Mouse (Mus musculus): ENCODE measurements at regions not wholly inside any gene's neighbourhood (a gene's known extent, or its start where the extent isn't known, plus 50 kb on each side); places are given as distances from the start of the nearest gene placed in this dataset.

DNA sequence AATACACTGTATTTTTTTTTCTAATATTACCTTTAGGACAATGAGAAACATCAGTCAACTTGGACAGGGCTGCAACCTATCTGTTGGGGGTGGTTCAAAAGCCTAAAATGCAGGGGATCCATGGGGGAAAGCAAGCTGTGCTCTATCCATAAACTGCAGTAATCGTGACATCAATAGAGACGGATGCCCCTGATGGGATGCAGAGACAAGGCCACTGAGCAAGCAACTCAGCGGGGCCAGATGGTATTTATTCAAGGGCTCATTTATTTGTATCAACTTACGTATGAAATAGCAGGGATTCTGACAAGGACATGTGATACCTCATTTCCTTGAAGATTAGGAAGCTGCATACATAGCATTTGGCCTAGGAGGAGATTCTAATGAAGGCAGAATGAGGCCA is 673.5 kb upstream of the A1bg start:
- no peak for DNase-seq (ENCODE audit: low spot score)

DNA sequence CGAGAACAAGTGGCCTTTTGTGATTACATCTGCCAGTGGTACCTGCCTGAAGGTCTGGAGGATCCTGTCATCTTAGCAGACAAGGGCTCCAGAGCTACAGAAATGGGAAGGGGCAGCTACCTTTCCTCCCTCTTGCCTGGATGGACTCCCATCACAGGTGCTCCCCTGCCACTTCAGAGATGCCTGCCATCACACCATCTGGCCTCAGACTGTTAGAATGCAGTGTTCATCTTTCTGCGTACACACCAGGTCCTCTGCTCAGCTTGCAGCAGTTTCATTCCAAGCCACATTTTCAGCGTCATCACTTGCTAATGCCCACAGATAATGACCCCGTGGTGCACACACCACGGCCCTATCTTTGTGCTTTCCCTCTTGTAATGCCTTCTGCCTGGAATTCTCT is 666.1 kb upstream of the A1bg start:
- DNase-seq (ENCODE audit: low spot score) = no peak

DNA sequence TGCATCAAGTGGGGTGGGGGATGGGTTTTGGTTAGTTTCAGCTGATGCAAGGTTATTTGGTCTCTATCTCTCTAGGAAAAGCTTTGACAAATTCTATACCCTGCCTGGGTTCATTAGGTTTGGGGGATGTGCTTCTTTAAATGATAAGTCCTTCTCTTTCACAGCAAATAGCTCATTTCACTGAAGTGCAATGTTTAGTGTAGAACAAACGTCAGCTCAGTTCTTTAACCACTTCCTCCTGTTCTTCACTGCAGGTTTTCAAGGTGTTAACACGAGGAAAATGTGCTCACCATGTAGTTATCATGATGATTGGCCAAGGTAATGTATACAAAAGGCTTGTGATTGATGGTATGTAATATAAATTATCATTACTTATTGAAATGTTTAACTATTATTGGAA is 659.5 kb upstream of the A1bg start:
- no peak for DNase-seq (ENCODE audit: low spot score)

DNA sequence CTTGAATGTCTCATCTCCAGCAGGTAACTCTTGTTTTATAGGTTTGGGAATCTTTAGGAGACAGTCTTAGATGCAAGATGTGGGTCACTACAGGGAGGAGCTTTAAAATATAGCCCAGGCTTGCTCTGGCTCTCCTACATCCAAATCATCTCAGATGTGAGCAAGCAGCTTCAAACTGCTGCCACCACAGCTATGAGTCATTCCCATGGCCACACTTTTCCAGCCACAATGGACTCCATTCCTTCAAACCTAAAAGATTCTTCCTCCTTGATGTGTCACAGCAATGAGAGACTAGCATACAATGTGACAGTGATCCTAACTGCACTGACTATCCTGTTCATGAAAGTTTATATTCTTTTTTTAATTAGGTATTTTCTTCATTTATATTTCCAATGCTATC is 640.5 kb upstream of the A1bg start:
- DNase-seq (ENCODE audit: low spot score) = no peak

DNA sequence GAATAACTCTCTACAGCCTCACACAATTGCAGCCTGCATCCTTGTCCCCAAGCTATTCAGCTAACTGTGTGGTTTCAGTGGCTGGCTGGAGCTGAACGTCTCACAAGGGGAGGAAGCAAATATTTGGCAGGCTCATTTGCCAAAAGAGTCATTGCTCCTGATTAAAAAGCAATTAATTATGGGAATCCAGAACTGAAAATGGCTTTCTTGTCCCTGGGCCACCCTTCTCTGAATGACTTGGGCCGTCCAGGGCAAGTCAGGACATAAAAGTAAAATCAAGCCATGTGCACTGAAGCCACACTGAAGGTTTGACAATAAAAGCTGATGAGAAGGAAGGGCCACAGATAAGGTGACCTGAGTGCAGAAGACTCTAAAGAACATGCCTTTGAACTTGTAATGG is 639.4 kb upstream of the A1bg start:
- DNase-seq (ENCODE audit: low spot score) = no peak

GRCm38 (mm10) chr15:61553908-61554307 is 631.1 kb upstream of the A1bg start:
- DNase-seq (ENCODE audit: low spot score) = no peak

DNA sequence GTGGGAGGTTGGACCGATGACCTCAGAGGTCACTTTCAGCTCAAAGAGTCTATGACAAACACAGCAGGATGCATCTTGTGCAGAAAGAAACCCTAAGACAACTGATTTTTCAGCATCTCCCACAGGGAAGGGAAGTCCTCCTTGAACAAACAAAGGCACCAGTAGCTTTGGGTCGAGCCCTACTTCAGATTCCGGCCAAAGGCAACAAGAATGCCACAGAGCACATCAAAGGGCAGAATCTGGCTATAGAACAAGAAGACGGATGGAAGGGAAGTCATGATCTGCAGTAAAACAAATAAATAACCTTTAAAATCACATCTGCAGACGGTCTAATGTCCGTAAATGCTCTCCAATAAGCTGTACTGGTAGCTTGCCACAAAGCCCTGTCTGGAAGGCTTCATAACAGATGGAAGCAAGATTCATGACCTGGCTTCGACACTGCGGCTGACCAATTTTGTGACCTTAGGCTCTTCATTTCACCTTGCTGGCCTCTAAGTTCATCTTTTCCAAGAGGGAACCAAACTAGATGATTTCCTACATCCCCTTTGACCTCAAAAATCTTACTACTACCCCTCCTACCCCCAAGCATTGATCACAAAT is 630.4 kb upstream of the A1bg start:
- no peak for DNase-seq (ENCODE audit: low spot score)

GRCm38 (mm10) chr15:61551206-61551605 is 628.4 kb upstream of the A1bg start:
- no peak for DNase-seq (ENCODE audit: low spot score)

- DNase-seq (ENCODE audit: low spot score) = no peak
These were observed 625.6 kb upstream of the A1bg start for GRCm38 (mm10) chr15:61548400-61548799.

GRCm38 (mm10) chr15:61546608-61547007 is 623.8 kb upstream of the A1bg start:
- no peak for DNase-seq (ENCODE audit: low spot score)

DNA sequence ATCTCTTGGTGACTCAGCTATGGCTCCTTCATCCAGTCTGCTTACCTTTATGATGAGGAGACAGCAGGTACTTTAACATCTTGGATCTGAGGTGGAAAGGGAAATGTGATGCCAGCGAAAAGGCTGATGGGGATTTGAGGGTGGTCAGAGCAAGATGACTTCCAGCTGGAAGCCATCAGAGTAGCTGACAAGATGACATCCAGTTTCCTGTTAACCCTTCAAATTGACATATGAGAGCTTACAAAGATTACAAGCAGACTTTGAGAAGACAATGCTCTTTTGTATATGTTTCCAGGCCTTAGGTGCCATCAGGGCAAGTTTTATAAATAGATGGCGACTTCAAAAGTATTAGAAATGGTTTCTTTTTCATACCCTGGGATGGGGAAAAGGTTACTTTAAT is 621.3 kb upstream of the A1bg start:
- DNase-seq (ENCODE audit: low spot score) = no peak

DNA sequence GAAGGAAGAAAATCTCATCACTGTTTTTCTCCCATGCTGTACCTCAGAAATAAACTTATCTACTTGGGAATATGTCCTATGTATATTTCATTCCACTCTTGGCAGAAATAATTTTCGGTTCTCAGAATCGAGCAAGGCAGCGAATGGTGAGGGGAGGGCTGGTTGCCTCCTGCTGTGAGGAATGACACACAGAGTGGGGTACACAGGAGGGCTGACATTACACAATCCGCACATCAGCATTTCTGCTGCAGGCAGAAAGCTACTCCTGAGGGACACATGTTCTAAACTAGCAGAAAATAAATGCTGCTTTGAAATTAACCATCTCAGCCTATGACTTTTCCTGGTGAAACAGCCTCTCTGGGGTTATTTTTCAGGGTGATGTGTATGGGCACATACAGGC is 618.8 kb upstream of the A1bg start:
- no peak for DNase-seq (ENCODE audit: low spot score)

DNA sequence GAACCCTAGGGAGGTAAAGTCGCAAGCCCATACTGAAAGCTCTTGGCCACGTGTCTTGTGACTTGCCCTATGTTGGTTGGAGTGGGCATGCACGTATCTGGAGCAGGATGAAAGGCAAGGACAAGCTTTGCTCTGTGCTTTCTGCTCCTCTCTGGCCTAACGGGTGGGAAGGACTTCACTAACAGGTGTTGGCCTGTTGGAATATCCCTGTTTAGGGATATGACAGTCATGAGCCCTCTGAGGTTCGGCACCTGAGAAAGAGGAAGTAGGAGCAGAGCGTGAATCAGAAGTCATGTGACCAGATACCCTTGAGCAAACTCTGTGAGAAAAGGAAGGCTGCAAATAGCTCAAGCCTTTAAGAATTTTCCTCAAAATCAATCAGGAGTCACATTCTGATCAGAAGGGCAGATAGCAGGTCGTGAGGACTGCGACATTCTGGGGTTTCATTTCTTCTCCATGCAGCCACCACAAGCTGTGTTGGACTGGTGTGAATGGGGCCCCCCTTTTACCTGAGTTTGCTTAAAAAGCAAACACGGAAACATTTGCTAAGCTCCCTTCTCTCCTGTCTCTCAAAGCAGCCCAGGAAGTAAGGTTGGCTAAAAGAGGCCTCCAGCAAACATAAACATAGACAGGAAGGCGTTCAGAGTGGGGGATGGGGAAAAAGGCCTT is 618.1 kb upstream of the A1bg start:
- peak; percentile 40 for DNase-seq (ENCODE audit: low spot score)

DNA sequence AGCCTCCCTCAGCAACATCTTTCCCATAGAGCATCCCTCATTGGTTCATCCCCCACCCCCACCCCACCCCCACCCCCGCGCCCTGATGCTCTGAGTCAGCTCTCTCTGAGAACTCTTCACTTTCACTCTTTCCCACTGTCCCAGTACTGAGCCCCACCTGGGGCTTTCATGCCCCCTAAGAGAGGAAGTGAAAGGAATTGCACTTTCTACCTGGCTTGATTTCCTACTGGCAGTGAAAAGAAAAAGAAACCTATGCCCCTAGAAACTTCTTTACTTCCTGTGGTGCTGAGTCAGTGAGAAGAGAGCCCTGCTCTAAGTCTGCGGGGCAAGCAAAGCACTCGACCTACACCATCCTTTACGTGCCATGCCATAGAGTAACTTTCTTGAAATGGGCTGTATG is 616.1 kb upstream of the A1bg start:
- DNase-seq (ENCODE audit: low spot score) = no peak

GRCm38 (mm10) chr15:61538169-61538755 is 615.5 kb upstream of the A1bg start:
- no peak for DNase-seq (ENCODE audit: low spot score)

GRCm38 (mm10) chr15:61536332-61536716 is 613.5 kb upstream of the A1bg start:
- DNase-seq (ENCODE audit: low spot score) = no peak

- no peak for DNase-seq (ENCODE audit: low spot score)
These were observed 613.0 kb upstream of the A1bg start for GRCm38 (mm10) chr15:61535644-61536331.

DNA sequence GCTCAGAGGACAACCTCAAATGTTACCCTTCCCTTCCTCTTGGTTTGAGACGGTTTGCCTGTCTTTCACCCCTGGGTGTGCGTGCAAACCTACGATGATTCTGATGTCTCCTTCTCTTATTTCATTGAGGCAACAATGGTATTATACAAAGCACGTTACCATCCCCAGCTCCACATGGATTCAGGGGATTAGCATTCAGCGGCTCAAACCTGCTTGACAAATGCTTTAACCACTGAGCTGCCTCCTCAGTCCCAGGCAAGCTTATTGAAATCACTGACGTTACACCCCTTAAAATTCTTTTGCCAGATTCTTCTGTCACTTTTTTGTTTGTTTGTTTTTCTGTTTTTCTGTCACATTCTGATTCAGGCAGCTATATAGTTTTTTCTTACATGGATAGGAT is 612.4 kb upstream of the A1bg start:
- no peak for DNase-seq (ENCODE audit: low spot score)

DNA sequence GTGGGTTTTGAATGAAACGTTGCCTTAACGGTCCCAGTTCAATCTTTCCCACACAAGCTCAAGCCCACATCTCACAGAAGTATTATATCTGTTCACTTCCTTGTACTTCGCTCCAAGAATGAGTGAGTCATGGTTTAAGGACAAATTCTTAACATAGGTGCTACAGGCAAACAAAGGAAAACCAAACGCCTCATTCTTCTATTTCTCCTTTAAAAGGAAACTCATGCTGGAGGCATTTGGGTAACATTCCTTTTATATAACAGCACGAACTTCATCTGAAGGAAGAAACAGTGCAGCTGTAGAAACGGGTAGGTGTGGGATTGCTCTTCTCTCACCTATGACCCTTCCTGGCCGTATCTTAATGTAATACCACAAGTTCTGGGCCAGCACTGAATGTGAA is 610.0 kb upstream of the A1bg start:
- no peak for DNase-seq (ENCODE audit: low spot score)

- no peak for DNase-seq (ENCODE audit: low spot score)
These were observed 609.2 kb upstream of the A1bg start for GRCm38 (mm10) chr15:61532040-61532439.

- DNase-seq (ENCODE audit: low spot score) = no peak
These were observed 600.2 kb upstream of the A1bg start for GRCm38 (mm10) chr15:61523036-61523435.

DNA sequence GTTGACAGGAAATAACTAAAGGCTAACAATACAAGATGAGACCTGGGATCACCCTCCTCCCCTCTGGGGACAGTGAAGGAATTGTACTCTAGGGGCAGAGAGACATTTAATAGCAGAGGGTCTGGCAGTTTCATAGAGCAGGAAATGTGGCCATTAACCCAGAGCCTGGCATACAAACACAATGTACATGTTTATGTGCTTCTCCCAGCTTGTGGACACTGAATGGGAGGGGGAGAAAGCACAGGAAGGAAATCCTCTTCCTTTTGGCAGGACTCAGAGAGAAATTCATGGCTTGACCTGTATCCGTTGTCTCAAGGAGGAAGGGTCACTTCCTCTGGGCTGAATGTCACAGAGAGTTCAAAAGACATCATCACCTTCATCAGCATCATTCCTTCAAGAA is 594.5 kb upstream of the A1bg start:
- DNase-seq (ENCODE audit: low spot score) = no peak

DNA sequence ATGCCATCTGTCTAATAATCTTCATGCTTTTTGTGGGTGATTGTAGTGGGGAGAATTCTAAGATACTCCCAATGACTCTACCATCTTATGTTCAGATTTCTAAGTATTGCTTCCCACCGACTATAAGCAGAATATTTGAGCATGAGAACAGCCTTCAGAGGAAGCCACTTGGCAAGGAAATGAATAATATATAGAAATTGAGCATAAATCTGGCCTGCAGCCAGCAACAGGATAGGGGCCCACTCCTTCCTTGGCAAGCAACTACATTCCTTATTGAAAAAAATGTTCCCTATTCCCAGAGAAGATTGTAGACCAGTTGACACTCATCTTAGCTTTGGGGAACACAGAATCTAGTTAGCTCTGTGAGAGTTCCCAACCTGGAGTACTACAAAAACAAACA is 591.5 kb upstream of the A1bg start:
- no peak for DNase-seq (ENCODE audit: low spot score)
